Mouse (Mus musculus) CD4-positive helper T cell, adult 2 months (primary cell): Measurements from ENCODE around the gene Dnaja2.

Experiments
- DNase-seq: peaks from one replicate; pipeline ENCODE4 v3.0.0-alpha.2; 2012; ENCODE audit warnings: low read depth, missing footprints, low spot score

Dnaja2 gene

DNA sequence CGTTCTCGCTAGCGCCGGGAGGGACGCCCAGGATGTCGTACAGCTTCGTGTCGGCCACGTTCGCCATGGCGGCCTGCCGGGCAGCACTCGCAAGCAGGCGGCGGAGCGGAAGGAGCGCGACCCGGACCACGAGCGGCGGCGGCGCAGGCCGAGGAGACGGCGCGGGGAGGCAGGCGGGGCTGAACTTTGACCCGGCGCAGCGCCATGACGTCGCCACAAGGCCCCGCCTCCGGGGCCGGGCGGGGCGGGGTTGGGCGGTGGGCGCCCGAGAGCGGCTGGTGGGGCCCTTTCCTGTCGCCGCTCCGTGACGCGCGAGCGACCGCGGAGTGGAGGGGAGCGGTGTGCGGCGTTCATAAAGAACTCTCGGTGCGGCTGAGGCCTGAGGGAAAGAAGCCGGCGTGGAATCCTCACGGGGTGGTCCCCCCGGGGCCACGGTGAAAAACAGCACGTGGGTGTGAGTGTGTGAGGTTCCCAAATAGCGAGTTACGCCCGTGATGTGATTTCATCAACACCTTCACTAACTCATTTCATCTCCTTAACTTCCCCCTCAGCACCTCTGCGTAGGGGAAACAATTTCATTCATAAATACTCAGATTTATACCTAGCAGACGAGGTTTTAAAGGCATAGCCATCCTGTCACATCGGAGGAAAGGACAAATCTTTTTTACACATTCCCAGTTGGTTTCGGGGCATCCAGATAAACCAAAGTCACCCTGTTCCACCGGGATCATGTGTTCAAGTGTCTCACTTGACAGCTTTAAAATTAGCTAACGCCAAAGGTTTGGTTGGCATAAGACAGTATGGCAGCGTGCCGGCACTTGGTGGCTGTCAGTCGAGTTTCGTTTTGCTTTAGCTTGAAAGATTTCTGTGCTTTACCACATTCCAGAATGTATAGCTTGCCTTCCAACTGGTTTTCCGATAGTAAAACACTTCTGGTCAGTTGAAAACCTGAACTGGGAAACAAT is at the start of gene Dnaja2:
TSS of gene Dnaja2 (minus strand) at position 164 of the 965 bp plus-strand sequence.
- peak; percentile 96 for DNase-seq

DNA sequence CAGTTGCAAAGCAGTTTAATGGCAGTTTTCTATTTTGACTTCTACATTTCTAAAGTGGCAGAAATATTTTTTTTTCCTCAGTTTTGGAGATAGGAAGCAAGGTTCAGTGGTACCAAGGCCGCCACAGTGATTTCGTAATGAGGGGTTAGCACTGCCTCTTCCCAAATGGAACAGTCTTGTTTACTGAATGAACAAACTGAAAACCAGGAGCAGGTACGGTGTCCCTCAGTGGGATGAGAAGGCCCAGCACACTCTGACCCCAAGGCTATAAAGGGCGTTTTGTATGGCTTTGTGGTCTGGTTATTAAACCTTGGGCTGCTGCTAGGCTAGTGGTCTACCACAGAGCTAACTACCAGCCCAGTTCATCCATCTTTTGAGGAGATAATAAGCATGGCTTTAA is 49.1 kb upstream of the Dnaja2 start:
- DNase-seq = no peak

DNA sequence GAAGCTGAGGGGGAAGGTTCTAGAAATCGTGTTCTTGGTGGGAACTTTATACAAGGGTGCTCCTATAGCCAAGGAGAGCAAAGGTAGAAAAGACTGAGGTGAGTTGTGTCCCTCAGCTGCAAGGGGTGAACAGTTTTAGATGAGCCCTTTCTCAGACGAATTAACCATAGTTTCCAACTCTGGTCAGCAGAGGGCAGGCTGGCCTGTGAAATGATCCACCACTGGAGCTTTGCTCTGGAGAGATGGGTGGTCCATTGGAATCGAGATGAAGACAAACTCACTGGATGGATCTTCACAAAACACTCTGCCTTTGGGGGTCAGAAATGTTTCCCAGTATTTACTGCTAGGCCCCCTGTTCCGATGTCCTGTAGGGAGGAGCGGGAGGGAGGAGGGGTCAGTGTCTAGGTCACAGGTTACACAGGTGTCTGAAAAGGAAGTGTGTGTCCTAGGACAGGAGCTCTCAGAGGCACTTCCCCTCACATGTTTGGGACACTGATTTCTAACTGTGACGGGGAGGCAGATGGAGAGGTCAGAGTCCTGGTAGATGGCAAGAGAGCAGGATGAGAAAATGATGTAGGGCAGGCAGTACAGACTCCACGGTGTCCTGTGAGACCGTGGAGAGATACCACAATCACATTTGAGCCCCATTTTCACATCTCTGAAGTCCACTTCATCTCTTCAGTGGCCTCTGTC is 48.2 kb upstream of the Dnaja2 start:
- DNase-seq = peak; percentile 37

DNA sequence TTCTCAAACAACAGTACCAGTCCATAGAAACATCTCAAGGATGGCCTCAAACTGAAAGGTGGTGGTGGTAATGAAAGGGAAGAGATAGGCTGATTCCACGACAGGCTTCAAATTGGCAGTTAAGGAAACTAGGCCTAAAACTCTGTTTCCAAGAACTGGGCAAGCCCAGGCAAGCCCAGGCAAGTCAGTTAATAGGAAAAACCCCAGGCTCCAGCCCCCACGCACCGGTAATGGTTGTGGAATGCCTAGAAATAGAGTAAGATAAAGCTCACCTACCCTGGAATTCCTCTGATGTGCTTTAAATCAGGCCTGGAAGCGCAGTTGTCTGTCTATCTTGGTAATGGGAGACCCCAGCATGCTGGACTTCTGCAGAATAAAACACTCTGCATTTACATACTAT is 47.6 kb upstream of the Dnaja2 start:
- no peak for DNase-seq

DNA sequence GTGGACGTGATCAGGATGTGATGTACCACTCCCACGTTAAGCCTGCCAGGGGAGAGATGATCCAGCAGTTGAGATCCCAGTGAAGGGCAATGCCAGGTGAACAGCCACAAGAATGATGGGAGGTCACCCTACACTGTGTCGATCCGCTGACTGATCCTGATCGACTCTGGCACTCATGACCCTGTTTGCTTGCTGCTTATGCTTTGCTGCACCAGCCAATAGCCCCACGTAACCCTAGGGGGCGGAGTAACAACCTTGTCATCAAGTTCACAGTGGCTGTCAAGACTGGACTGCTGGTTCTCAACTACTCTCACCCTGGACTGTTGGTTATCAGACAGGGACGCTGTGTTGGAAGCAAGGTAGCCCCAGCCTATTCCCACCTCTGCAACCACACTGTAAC is 46.6 kb upstream of the Dnaja2 start:
- DNase-seq = no peak

DNA sequence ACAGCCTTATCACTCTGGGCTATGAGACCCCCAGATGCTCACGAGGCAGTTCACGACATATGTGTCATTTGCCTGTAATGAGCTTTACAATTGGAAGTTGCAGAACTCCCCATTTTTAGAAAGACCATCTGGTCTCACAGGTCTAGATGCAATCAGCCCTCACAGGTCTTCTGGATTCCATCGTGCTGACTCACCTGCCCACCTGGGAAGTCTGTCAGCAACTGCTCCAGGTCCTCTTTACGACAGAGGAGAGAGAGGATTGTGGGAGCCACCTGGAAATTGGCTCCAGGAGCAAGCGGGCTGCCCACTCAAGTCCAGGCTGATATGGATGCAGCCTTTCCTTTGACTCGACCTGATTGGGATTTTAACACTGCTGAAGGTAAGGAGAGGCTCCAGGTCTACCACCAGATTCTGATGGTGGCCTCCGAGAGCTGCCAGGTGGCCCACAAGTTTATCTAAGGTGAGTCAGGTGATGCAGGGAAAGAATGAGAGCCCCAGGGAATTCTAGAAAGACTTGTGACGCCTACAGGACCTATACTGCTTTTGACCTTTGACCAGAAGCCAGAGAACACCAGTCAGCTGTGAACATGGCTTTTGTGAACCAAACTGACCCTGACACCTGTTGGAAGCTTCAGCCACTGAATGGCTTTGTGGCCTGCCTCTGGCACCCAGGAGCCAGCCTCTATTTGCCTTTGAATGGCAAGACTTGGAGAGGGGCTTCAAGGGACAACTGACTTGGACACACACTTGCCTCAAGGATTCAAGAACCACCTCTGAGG is 42.5 kb upstream of the Dnaja2 start:
- DNase-seq = no peak

DNA sequence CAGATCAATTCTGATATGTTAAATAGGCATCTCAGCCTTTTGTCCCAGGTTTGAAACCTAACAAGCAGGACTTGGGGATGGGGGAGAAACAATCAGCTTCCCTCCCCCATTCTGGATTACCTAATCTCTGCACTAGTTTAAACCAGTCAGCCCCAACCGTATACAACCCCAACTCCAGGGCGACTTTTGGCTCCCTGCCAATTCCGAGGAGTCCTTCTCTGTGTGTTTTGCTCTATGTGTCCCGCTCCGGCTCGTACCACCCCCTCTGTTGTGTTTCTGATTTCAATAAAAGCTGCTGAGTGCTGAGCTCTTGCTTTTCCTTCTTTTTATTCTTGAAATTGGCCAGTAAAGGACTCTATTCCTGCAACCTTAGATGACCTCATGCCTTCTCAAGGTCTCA is 40.2 kb upstream of the Dnaja2 start:
- DNase-seq = no peak

DNA sequence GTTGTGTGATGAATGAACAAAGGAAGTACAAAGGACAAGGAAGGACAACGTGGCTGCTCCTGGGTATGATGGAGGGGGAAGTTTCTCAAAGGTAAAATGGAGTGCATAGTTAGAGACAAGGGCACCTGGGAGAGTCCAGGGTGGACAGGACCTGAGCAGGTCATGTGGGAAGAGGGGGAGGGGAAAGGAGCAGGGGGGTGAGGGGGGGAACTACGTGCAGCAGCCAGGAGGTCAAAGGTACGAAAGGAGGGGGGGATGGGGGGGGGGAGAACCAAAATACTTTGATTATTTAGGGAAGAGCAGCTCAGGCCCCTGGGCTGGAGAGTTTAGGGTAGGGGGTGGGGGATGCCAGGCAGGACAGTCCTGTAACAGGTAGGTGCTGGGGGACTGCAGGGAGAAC is 39.8 kb upstream of the Dnaja2 start:
- DNase-seq = no peak

DNA sequence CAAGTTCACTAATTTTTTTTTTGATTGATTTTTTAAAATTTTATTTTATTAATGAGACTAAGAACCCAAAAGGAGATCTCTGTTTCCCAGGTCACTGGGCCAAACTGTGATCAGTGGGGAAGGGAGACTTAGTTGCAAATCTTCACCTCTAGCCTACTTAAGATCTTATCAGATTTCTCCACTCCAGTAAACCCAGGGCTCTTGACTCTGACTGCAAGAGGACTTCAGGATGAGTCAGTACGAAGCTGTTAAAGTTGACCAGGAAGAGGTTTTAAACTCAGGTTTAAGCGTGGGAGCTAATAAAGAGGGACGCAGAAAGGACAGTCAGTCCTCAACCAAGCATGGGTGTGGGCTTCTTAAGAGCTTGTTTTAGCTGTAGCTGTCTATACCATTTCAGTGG is 38.2 kb upstream of the Dnaja2 start:
- no peak for DNase-seq

DNA sequence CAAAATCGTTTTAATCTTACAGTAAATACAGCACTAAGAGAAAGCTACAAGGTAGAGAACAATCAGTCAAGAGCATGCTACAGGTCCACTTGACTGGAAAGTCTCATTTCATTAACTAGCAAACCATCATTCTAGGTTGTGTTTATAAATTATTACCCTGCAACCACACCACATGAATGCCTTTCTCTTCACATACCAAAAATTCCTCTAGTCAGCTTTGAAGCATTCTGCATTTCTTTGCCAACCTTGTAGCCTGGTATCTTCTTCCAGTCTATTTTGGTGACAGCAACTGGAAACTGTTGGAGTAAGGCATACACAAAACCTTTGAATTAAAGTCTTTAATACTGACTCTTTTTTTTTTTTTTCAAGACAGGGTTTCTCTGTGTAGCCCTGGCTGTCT is 36.4 kb upstream of the Dnaja2 start:
- DNase-seq = no peak

DNA sequence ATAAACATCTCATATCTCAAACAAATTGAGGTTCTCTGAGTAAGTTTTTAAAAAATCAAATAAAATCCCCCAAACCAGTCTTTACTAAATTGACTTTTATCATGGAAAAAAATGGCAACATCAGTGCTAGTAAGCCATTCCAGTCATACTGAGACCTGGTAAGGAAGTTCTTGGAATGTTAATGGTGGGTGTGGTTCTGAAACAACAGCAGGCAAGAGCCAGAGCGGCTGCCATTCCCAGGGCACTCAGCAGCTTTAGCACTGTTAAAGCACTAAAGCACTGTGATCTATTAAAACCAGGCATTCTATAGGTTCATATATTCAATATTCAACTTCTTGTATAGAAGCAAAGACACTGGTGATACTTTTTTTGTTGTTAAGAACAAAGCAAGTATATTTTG is 35.1 kb upstream of the Dnaja2 start:
- no peak for DNase-seq

DNA sequence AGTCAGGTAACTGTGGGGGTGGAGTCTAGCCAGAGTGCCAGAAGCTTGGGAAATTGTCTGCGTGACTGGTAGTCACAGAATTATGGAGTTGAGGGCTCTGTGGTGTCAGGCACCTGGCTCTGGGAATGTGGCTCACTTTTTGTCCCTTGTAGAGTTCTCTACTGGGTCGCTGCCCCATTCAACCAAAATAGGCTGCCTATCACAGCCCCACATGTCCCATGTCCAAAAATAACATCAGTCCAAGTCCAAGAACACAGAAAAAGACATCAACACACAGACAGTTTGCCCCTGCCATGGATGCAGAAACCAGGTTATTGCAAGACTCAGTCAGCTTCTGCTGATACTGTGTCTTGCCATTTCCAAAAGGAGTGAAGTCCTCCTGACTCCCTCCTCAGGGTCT is 33.5 kb upstream of the Dnaja2 start:
- no peak for DNase-seq

DNA sequence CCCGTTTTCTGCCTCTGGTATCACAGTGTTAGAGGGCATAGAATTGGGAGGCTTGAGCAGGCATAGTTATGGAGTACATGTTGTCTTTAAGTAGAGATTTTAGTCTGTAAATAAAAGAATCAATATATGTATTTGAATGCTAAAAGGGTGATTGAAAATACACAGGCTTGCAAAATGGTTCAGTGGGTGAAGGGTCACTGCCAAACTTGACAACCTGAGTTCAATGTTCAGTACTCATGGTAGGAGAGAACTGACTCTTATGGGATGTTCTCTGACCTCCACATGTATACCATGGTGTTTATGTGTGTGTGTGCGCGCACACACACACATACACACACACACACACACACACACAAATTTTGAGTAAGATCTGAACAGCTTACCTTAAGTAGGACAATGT is 22.5 kb upstream of the Dnaja2 start:
- no peak for DNase-seq

DNA sequence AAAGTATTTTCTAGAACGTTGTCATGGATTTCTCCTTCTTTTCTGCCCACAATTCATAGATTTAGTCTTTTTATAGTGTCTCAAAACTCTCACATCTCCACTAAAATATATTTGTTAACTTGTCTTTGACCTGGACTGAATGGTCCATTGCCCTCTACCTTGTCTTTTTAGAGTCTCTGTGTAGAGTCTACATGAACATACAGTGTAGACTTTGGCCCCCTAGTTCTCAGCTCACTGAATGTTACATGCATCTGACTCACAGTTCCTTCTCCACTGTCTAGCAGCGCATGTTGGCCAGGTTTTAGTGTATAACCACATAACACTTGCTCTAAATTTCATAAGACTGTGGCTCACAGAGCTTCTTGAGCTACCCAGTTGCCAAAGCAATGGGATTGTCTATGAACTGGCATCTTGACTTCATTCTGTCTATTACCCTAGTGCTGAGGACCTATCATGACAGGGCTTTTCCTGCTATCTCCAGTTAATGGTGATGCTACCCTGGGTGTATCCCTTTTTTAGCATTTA is 18.9 kb upstream of the Dnaja2 start:
- DNase-seq = no peak

DNA sequence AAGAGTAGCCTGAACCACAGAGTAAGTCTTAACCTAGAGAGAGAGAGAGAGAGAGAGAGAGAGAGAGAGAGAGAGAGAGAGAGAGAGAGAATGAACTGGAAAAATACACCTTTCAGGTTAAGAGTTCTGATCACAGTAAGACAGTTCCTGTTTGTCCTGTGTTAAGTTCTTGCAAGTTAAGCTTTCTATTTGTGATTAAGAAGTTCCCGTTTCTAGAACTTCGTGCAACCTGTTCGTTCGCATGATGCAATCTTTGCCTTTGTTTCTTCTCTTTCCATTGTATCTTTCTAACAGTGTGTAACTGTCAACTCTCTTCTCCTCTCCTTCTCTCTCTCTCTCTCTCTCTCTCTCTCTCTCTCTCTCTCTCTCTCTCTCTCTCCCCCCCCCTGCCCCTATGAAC is 15.3 kb upstream of the Dnaja2 start:
- DNase-seq = no peak

DNA sequence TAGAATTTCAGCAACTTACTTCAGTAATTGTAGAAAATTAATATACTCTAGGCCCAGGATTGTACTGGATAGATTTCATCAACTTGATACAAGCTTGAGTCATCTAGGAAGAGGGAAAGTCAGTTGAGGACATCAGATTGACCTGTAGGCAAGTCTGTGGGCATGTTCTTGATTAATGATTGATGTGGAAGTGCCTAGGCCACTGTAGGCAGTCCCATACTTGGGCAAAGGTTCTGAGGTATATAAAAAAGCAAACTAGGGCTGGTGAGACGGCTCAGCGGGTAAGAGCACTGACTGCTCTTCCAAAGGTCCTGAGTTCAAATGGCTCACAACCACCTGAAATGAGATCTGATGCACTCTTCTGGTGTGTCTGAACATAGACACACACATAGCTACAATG is 12.7 kb upstream of the Dnaja2 start:
- no peak for DNase-seq

DNA sequence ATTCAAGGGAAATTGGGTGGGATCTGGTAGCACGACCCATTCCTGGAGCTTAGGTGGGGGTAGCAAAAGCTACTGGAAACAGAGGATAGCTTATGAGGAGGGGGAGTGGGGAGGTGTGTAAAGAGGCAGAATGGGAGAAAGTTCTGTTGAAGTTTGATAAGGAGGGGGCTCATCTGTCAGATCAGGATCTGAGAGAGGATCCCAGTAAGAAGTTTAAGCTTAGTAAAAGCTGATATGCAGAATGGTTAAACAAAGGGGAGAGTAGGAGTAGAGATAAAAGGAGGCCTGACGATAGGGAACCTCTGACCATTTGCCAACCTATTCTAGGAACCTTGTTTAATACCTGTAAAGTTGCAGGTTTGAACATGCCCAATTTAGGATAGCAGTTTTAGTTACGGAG is 10.0 kb upstream of the Dnaja2 start:
- DNase-seq = no peak

DNA sequence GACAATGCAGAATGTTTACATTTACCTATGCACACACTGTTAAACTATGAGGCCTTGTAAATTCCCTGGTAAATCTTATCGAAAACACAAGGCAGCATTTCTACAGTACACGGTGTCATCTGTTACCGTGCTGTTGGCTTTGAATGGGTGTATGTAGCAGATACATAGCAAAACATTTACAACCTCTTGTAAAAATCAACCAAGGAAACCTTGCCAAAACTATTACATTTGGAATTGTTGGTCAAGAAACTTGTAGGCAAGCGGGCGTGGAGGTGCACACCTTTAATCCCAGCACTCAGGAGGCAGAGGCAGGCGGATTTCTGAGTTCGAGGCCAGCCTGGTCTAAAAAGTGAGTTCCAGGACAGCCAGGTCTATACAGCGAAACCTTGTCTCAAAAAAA is 8.2 kb upstream of the Dnaja2 start:
- DNase-seq = no peak

DNA sequence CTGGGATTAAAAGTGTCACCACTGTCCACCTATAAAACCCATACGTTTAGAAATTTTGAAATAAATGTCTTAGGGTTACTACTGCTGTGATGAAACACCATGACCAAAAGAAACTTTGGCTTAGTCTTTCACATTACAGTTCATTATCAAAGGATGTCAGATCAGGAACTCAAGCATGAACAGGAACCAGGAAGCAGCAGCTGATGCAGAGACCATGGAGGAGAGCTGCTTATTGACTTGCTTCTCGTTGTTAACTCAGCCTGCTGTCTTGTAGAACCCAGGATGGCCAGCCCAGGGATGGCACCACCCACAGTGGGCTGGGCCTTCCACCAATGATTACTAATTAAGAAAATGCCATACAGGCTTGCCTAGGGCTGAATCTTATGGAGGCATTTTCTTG is 4.8 kb upstream of the Dnaja2 start:
- DNase-seq = no peak

DNA sequence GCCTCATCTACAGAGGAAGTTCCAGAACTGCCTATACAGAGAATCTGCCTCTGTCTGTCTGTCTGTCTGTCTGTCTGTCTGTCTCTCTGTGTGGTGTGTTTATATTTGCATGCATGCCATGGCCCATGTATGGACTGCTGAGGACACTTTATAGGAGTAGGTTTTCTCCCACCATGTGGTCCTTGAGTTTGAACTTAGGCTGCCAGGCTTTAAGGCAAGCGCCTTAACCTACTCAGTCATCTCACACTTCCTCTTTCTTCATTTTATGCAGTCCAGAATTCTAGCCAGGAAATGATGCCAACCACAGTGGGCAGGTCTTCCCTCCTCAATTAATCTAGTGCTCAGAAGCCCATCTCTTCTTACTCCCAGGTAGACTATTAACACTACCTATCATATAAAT is 4.1 kb upstream of the Dnaja2 start:
- no peak for DNase-seq

DNA sequence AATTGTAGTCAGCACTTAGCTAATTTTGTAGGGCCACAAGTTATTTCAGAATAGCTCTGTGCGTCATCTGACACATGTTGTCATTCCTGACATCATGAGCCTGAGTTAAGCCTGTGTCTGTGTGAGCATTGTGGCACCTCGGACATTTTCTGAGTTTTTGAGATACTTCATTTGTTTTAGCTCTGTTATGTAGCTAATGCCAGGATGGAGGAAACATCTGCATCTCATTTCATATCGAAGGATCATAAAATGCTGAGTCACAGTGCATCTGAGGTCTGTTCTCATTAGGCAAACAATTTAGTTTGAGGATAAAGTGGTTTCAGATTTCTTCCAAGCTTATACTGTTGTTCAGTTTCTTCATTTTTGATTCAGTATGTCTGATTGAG is 2.5 kb upstream of the Dnaja2 start:
- no peak for DNase-seq

DNA sequence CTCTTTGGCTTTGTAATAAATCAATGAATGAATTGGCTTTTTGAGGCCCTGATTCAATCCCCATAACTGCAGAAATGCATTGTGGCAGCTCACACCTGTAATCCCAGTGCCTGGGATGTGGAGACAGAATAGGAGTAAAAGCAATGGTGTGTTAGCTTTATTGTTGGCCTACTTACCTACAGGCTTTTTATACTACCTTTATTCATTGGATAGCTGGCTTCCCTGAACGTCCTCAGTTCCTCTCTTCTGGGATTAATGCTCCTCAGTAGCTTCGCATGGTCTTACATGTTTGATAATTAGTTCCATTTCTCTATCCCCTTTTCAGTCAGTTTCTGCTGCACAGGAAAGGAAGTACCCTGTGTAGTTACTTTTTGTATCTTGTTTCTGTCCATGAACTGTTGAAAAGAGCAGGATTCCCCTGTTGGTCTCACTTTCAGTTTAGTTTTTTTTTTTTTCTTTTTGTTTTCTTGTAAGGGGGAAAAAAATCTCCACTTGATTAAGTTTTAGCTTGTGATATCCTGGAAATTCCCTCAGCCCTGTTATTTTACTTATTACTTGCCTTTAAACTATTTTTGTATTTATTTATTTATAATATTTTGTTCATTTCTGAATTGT is 1.9 kb upstream of the Dnaja2 start:
- DNase-seq = no peak
